Mouse (Mus musculus): Measurements from ENCODE around the gene Gm10959. TPM values are rescaled to one million over a fixed set of nuclear protein-coding genes. Genes with fewer than 3 reads are reported as not detected.

Gene Gm10959
- polyA plus RNA-seq, 1 experiment from 2014 or later = not detected

DNA sequence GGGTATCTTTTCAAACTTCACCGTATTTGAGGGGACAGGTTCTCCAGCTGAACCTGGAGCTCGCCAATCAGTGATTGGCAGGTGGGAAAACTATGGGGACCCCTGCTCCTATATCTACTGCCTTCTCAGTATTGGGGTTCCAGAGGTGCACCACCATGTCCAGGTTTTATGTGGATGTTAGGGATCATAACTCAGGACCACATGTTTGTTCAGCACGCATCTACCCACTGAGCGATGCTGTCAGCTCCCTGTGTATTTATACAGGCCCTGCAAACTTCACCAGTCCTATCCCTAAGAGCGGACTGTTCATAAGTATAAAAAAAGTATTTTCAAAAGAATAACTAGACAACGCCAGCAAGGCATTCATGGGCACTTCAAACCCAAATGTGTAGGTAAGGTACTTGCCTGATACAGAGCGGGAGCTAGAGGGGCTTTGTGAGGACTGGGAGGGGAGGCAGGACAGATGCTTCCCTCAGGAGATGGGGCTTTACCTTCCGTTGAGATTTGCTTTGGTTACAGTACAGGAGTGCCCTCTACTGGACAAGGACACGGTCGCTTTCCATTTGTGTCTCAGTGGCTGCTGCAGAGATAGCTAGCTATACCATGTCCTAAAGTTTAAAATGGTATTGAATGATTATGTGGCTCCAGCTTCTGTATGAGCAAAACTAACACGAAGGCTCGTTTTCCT is 15.3 kb downstream of the Gm10959 start:
- H3K4me1 ChIP-seq (replicated peaks; ENCODE audit: control insufficient read depth, insufficient read depth, low read length) = no peaks in the 10 kb centered on the region
- WGBS = 43% methylated on average over 12 of the region's 12 CpGs
- ATAC-seq (replicated peaks; ENCODE audit: low FRiP score) (no peak; the same call in 1 of the 2 replicates), DNase-seq (ENCODE audit: low spot score) (no peak)
- no peak overlapping the region for H3K4me3 ChIP-seq (ENCODE audit: low read depth, low read length)
- no peaks in the 10 kb centered on the region for H3K9me3 ChIP-seq (ENCODE audit: control insufficient read depth, low read length)
- no peak overlapping the region for H3K27ac ChIP-seq (ENCODE audit: low read depth, low read length)
- H3K4me2 ChIP-seq = no peak overlapping the region
- no peak overlapping the region for H3K9ac ChIP-seq (ENCODE audit: low read depth, low read length)
- no peaks in the 10 kb centered on the region for H3K36me3 ChIP-seq (ENCODE audit: control insufficient read depth, insufficient read depth, low read length)
- H3K27me3 ChIP-seq (replicated peaks; ENCODE audit: control insufficient read depth, insufficient read depth, low read length) = no peaks in the 10 kb centered on the region

DNA sequence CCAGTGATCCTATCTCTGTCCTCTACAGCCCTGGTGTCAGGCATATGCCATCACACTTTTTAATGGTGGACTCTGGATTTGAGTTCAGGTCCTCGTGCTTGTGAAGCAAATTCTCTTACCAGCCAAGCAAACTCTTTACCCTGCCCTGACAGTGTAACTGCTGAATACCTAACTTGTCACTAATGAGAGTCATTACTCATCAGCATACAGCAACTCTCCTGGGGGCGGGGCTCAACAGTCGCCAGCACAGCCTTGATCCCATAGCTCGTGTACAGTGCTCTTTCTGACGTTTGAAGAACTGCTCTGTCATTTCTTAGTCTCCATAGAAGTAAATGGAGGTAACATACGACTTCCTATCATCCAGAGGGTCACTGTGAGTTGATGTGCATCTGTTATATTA is 20.9 kb downstream of the Gm10959 start:
- H3K27me3 ChIP-seq (replicated peaks; ENCODE audit: control insufficient read depth, insufficient read depth, low read length) = no peaks in the 10 kb centered on the region
- H3K36me3 ChIP-seq (ENCODE audit: control insufficient read depth, insufficient read depth, low read length) = no peaks in the 10 kb centered on the region
- DNase-seq (ENCODE audit: low spot score) (no peak), ATAC-seq (replicated peaks; ENCODE audit: low FRiP score) (no peak)
- 51% methylated on average over 6 of the region's 6 CpGs for WGBS
- no peak overlapping the region for H3K27ac ChIP-seq (ENCODE audit: low read depth, low read length)
- H3K9ac ChIP-seq (ENCODE audit: low read depth, low read length) = no peak overlapping the region
- no peak overlapping the region for H3K4me3 ChIP-seq (ENCODE audit: low read depth, low read length)
- no peaks in the 10 kb centered on the region for H3K4me1 ChIP-seq (replicated peaks; ENCODE audit: control insufficient read depth, insufficient read depth, low read length)
- no peak overlapping the region for H3K4me2 ChIP-seq
- H3K9me3 ChIP-seq (ENCODE audit: control insufficient read depth, low read length) = no peaks in the 10 kb centered on the region

DNA sequence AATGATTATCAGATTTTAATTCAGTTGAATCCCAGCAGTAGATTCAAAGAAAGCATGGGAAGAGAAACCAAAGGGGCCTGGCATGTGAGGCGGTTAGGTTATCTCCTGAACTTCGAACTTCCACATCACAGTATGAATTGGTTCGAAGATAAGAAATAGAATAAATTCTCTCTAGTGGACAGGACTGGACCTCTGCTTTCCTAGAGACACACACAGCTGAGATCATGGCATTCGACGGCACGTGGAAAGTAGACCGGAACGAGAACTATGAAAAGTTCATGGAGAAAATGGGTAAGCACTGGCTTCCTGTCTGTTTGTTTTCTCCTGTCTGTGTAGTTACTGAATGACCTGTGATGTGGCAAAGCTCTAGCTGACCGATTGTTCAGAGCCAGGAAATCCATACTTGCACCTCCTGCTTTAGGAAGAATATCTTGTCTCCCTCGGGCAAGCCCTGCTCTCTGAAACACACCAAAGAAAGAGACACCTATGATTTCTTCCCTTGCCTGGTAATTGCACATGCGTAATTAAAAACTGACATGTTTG is 23.9 kb downstream of the Gm10959 start:
- Histone ChIP-seq H3K4me1 (replicated peaks; ENCODE audit: control insufficient read depth, insufficient read depth, low read length) (no peaks in the 10 kb centered on the region), H3K4me3 (ENCODE audit: low read depth, low read length) (no peak overlapping the region), H3K9ac (ENCODE audit: low read depth, low read length) (no peak overlapping the region), H3K9me3 (ENCODE audit: control insufficient read depth, low read length) (no peaks in the 10 kb centered on the region), H3K27me3 (replicated peaks; ENCODE audit: control insufficient read depth, insufficient read depth, low read length) (no peaks in the 10 kb centered on the region), H3K36me3 (ENCODE audit: control insufficient read depth, insufficient read depth, low read length) (no peaks in the 10 kb centered on the region), H3K4me2 (no peak overlapping the region), H3K27ac (ENCODE audit: low read depth, low read length) (no peak overlapping the region)
- DNase-seq (ENCODE audit: low spot score) (no peak), ATAC-seq (replicated peaks; ENCODE audit: low FRiP score) (no peak)
- WGBS = 66% methylated on average over 11 of the region's 11 CpGs

DNA sequence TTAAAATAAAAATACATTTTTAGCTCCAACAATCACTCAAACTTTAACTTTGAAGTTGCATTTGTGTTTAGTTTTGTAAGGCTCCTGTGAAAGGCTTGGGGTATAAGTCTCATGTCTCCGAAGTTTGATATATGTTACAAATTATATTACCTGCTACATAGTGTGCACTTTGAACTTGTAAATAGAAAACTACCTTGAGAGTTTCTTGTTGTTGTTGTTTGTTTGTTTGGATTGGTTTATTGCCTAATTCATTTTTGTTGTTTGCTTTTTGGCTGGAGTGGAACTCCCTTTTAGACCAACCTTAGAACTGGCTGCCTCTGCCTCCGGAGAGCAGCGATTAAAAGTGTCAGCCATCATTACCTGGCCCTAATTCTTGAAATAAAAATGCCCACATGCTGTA is 24.4 kb downstream of the Gm10959 start, which contains the start of gene Fabp2:
Fabp2 (plus strand) TSS at position 301 of the 400 bp plus-strand sequence.
- WGBS = 91% methylated on average over 3 of the region's 3 CpGs
- Histone ChIP-seq H3K4me3 (ENCODE audit: low read depth, low read length) (no peak within 1 kb of the TSS), H3K9ac (ENCODE audit: low read depth, low read length) (no peak within 1 kb of the TSS), H3K4me2 (no peak within 1 kb of the TSS), H3K4me1 (replicated peaks; ENCODE audit: control insufficient read depth, insufficient read depth, low read length) (no peaks in the 10 kb centered on the region), H3K36me3 (ENCODE audit: control insufficient read depth, insufficient read depth, low read length) (no peaks in the 10 kb centered on the region), H3K27ac (ENCODE audit: low read depth, low read length) (no peak within 1 kb of the TSS), H3K9me3 (ENCODE audit: control insufficient read depth, low read length) (no peaks in the 10 kb centered on the region), H3K27me3 (replicated peaks; ENCODE audit: control insufficient read depth, insufficient read depth, low read length) (no peaks in the 10 kb centered on the region)
- no peak for DNase-seq (ENCODE audit: low spot score)
- no peak for ATAC-seq (replicated peaks; ENCODE audit: low FRiP score)

DNA sequence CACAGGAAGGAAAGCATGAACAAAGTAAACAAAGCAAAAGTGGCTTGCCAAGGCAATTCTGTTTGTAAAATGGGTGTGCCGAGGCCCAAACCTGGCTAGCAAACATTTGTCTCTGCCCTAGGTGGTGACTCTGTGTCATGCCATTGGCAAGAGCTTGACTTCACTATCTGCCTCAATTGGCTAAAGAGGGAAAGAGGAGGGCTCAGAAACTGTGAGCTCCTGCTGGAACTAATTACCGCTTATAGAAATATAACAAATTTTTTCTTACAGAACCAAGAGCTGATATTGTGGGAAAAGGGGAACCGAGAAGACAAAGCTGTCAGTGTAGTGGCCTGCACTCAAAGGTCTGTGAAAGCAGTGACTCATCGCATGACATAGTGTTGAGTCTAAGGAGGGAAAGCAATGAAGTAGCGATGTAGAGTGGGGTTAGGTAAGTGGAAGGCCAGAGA is 30.8 kb downstream of the Gm10959 start:
- no peak for DNase-seq (ENCODE audit: low spot score)
- H3K36me3 ChIP-seq (ENCODE audit: control insufficient read depth, insufficient read depth, low read length) = no peaks in the 10 kb centered on the region

DNA sequence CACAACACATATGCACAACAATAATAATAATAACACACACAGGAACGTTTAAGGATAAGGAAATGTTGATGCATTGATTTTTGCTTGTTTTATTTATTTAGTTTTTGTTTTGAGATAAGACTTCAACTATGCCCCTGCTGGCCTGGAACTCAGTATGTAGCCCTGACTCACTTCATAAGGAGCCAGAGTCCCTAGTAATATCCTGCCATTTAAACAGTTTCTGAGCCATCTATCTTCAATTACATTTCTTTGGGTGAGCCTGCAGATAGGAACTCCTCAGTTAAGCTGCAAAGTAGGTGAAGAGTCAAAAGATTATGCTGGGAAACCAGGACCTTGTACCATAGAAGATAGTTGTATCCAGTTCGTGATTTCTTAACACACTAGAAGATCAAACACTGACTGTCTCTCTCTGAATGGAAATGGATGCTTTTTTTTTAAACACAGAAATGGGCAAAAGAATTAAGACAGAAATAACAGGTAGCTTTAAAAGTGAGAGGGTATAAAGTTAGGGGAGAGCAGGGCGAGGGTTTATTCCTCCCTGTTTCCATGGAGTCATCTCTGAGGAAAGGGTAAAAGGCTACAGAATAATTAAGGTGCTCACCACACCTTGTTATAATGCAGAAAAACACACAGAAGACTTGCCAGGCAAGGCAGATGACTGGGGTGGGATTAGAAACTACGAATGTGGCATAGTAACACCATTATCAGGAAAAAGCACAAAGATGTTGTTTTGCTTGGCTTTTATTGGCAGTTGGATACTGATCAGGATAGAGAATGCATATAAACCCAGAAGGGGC is 31.5 kb downstream of the Gm10959 start:
- Histone ChIP-seq H3K36me3 (ENCODE audit: control insufficient read depth, insufficient read depth, low read length) (no peaks in the 10 kb centered on the region), H3K9me3 (ENCODE audit: control insufficient read depth, low read length) (no peaks in the 10 kb centered on the region), H3K4me3 (ENCODE audit: low read depth, low read length) (no peak overlapping the region), H3K4me2 (no peak overlapping the region), H3K4me1 (replicated peaks; ENCODE audit: control insufficient read depth, insufficient read depth, low read length) (no peaks in the 10 kb centered on the region), H3K9ac (ENCODE audit: low read depth, low read length) (no peak overlapping the region), H3K27me3 (replicated peaks; ENCODE audit: control insufficient read depth, insufficient read depth, low read length) (no peaks in the 10 kb centered on the region), H3K27ac (ENCODE audit: low read depth, low read length) (no peak overlapping the region)
- no peak for ATAC-seq (replicated peaks; ENCODE audit: low FRiP score)
- no peak for DNase-seq (ENCODE audit: low spot score)
- WGBS = 65% methylated on average over 4 of the region's 4 CpGs

More for the DNA sequence above, 30.8 kb downstream of the Gm10959 start:
- ATAC-seq (replicated peaks; ENCODE audit: low FRiP score) = no peak; the same call in 1 of the 2 replicates
- H3K4me1 ChIP-seq (replicated peaks; ENCODE audit: control insufficient read depth, insufficient read depth, low read length) = no peaks in the 10 kb centered on the region
- H3K4me3 ChIP-seq (ENCODE audit: low read depth, low read length) = no peak overlapping the region
- H3K9me3 ChIP-seq (ENCODE audit: control insufficient read depth, low read length) = no peaks in the 10 kb centered on the region
- no peaks in the 10 kb centered on the region for H3K27me3 ChIP-seq (replicated peaks; ENCODE audit: control insufficient read depth, insufficient read depth, low read length)
- H3K9ac ChIP-seq (ENCODE audit: low read depth, low read length) = no peak overlapping the region
- whole genome bisulfite sequencing = 74% methylated on average over 5 of the region's 5 CpGs
- H3K4me2 ChIP-seq = no peak overlapping the region
- no peak overlapping the region for H3K27ac ChIP-seq (ENCODE audit: low read depth, low read length)

DNA sequence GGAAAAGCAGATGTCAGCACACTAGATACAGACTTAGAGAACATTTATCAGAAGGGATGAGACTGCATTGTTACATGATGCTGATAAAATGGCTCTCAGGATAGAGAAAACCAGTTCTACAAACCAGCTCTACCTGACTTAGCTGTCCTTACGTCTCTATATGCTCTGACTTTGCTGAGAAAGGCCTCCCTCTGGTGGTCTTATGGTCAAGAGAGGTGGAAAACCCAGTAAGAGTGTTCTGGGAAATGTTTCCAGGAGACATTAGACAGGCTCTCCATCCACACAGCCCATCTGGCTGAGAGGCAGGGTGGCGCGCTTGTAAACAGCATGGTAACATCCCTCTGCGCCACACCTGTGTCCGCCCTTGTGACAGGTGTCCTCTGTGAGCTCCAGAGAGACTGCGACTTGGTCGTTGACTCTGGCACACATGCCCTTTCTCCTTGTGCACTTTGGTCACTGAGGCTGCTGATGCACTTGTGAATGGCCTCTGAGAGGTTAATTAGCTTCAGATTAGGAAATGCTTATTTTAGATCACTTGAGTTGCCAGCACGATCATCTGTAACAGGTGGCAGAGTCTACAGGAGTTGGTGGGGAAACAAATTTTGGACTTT is 40.4 kb downstream of the Gm10959 start:
- 82% methylated on average over 8 of the region's 8 CpGs for WGBS
- DNase-seq (ENCODE audit: low spot score) = no peak
- Histone ChIP-seq H3K27me3 (replicated peaks; ENCODE audit: control insufficient read depth, insufficient read depth, low read length) (no peaks in the 10 kb centered on the region), H3K9ac (ENCODE audit: low read depth, low read length) (no peak overlapping the region), H3K4me1 (replicated peaks; ENCODE audit: control insufficient read depth, insufficient read depth, low read length) (no peaks in the 10 kb centered on the region), H3K27ac (ENCODE audit: low read depth, low read length) (no peak overlapping the region), H3K4me3 (ENCODE audit: low read depth, low read length) (no peak overlapping the region), H3K36me3 (ENCODE audit: control insufficient read depth, insufficient read depth, low read length) (no peaks in the 10 kb centered on the region), H3K9me3 (ENCODE audit: control insufficient read depth, low read length) (no peaks in the 10 kb centered on the region), H3K4me2 (no peak overlapping the region)
- ATAC-seq (replicated peaks; ENCODE audit: low FRiP score) = no peak

DNA sequence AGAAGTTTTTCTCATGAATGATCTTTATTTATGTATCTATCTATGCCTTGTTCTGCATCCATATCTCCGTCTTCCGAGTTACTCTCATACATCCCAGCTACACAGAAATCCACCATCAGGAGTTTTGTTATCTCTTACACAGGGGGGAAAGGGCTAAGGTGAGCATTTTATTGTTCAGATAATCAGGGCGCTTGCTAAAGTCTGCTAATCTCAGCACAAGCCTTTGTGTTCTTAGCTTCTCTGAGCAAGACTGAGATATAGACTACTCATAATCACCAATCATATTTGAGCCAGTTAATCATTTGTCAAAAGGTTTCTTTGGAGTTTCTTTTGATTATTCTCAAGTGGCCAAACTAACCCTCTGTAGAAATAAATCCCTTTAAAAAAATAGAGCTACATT is 41.6 kb downstream of the Gm10959 start:
- no peak for ATAC-seq (replicated peaks; ENCODE audit: low FRiP score)
- H3K36me3 ChIP-seq (ENCODE audit: control insufficient read depth, insufficient read depth, low read length) = no peaks in the 10 kb centered on the region
- no peaks in the 10 kb centered on the region for H3K9me3 ChIP-seq (ENCODE audit: control insufficient read depth, low read length)

More for the DNA sequence above, 41.6 kb downstream of the Gm10959 start:
- DNase-seq (ENCODE audit: low spot score) = no peak
- Histone ChIP-seq H3K9ac (ENCODE audit: low read depth, low read length) (no peak overlapping the region), H3K27ac (ENCODE audit: low read depth, low read length) (no peak overlapping the region), H3K4me3 (ENCODE audit: low read depth, low read length) (no peak overlapping the region), H3K4me2 (no peak overlapping the region), H3K4me1 (replicated peaks; ENCODE audit: control insufficient read depth, insufficient read depth, low read length) (no peaks in the 10 kb centered on the region), H3K27me3 (replicated peaks; ENCODE audit: control insufficient read depth, insufficient read depth, low read length) (no peaks in the 10 kb centered on the region)
- WGBS = 72% methylated on average over 3 of the region's 3 CpGs

Measured in liver, embryonic 11.5 days (tissue).